Mouse (Mus musculus): ENCODE measurements around the gene Pex6. TPM values are rescaled to one million over a fixed set of nuclear protein-coding genes. Genes with fewer than 3 reads are reported as not detected.

Gene Pex6
- total and polyA plus RNA-seq, 3 experiments: 23.0 to 31.2 TPM; not detected in 1

DNA sequence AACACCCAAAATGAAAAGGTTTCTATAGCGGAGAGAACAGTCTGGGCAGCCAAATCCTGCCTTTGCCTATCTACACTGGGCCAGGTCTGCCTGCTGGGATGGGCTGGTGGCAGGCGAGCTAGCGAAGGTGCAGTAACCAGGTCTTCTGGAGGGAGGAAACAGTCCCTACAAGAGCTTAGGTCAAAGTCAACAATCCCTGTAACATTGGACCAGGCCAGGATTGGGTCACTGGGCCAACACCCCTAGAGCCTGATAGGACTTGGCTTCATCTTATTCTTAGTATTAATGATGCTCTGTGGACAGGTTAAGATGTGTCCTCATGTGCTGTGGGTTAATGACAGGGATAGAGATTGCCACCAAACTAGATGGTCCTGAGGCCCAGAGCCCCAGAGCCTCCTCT, 22.8 kb downstream of the Pex6 start:
- no peak overlapping the region for H3K27ac ChIP-seq (ENCODE audit: control insufficient read depth, low read depth, low read length)
- TF ChIP-seq GATA1 (IDR thresholded peaks at IDR 0.05; ENCODE audit: low read depth, low read length) (no peak), NELFE (IDR thresholded peaks at IDR 0.05; ENCODE audit: low read depth, low read length) (no peak), CHD1 (IDR thresholded peaks at IDR 0.05; ENCODE audit: low read depth, low read length) (no peak), SIN3A (IDR thresholded peaks at IDR 0.05; ENCODE audit: low read length) (no peak), EP300 (IDR thresholded peaks at IDR 0.05; ENCODE audit: low read depth in 1 of 2, low read length in 2 of 2) (no peak), TAL1 (IDR thresholded peaks at IDR 0.05; ENCODE audit: low read length) (no peak), ZNF384 (IDR thresholded peaks at IDR 0.05; ENCODE audit: low read depth, low read length) (no peak), HCFC1 (IDR thresholded peaks at IDR 0.05; ENCODE audit: low read depth, low read length) (no peak), POLR2AphosphoS5 (IDR thresholded peaks at IDR 0.05; ENCODE audit: borderline replicate concordance, low read depth, low read length) (no peak), KAT2A (conservative IDR thresholded peaks at IDR 0.05; ENCODE audit: low read depth, low read length) (no peak), SMC3 (IDR thresholded peaks at IDR 0.05; ENCODE audit: low read depth, low read length) (no peak), USF2 (IDR thresholded peaks at IDR 0.05; ENCODE audit: borderline replicate concordance in 1 of 2, insufficient read depth in 1 of 2, low read depth in 1 of 2, low read length in 2 of 2) (no peak), NRF1 (IDR thresholded peaks at IDR 0.05; ENCODE audit: insufficient read depth, low read depth, low read length, poor library complexity, severe bottlenecking) (no peak), TBP (IDR thresholded peaks at IDR 0.05; ENCODE audit: low read depth, low read length) (no peak), POLR2A (IDR thresholded peaks at IDR 0.05; ENCODE audit: control insufficient read depth in 1 of 2, insufficient read depth in 1 of 2, low read depth in 1 of 2, low read length in 2 of 2, poor library complexity in 1 of 2) (no peak), ZC3H11A (IDR thresholded peaks at IDR 0.05; ENCODE audit: low read depth, low read length) (no peak), MAFK (IDR thresholded peaks at IDR 0.05; ENCODE audit: borderline replicate concordance, low read depth, low read length) (no peak), MYC (IDR thresholded peaks at IDR 0.05; ENCODE audit: low read depth, low read length) (no peak), GABPA (IDR thresholded peaks at IDR 0.05; ENCODE audit: low read depth, low read length) (no peak)

DNA sequence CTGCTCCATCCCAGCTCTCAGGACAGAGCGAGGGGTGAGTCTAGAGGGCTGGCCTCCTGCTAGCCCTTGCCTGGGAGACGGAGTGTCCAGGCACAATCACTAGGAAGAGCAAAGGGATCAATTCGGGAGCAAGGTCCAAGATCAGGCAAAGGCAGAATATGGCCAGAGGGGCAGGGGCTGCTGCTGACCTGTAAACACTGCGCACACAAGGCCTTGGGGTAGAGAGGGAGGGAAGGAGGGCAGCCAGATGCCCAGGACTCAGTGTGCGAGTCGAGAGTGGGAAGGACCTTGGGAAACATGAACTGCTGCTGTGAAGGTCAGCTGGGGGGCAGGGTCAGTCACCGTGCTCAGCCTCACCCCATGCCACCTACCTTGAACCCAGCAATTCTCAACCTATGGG, 24.0 kb downstream of the Pex6 start:
- H3K9ac ChIP-seq (ENCODE audit: control insufficient read depth, low read depth, low read length, poor library complexity, severe bottlenecking): no peak overlapping the region
- H3K4me3 ChIP-seq (ENCODE audit: control insufficient read depth in 1 of 2, insufficient read depth in 1 of 2, low read depth in 2 of 2, low read length in 2 of 2): no peak overlapping the region
- no peaks in the 10 kb centered on the region for H3K4me1 ChIP-seq (ENCODE audit: control insufficient read depth in 1 of 2, insufficient read depth in 2 of 2, low read length in 2 of 2)
- no peak for DNase-seq (ENCODE audit: low read depth, low spot score)
- no peaks in the 10 kb centered on the region; a peak in 2 of 4 replicates for H3K36me3 ChIP-seq (ENCODE audit: control insufficient read depth in 1 of 2, insufficient read depth in 2 of 2, low read length in 2 of 2)
- H3K27ac ChIP-seq (ENCODE audit: control insufficient read depth, low read depth, low read length): no peak overlapping the region
- TF ChIP-seq RCOR1 (IDR thresholded peaks at IDR 0.05; ENCODE audit: low read depth, low read length) (no peak), POLR2AphosphoS2 (IDR thresholded peaks at IDR 0.05; ENCODE audit: low read length) (no peak), TCF12 (IDR thresholded peaks at IDR 0.05; ENCODE audit: low read depth, low read length) (no peak), ZC3H11A (IDR thresholded peaks at IDR 0.05; ENCODE audit: low read depth, low read length) (no peak), TBP (IDR thresholded peaks at IDR 0.05; ENCODE audit: low read depth, low read length) (no peak), NRF1 (IDR thresholded peaks at IDR 0.05; ENCODE audit: insufficient read depth, low read depth, low read length, poor library complexity, severe bottlenecking) (no peak), UBTF (IDR thresholded peaks at IDR 0.05; ENCODE audit: borderline replicate concordance, insufficient read depth, low read depth, low read length) (no peak), ZMIZ1 (IDR thresholded peaks at IDR 0.05; ENCODE audit: low read depth, low read length) (no peak), CHD2 (IDR thresholded peaks at IDR 0.05; ENCODE audit: low read length) (no peak), TAL1 (IDR thresholded peaks at IDR 0.05; ENCODE audit: low read length) (no peak), JUND (IDR thresholded peaks at IDR 0.05; ENCODE audit: low read depth, low read length) (no peak), RAD21 (IDR thresholded peaks at IDR 0.05; ENCODE audit: low read depth, low read length) (no peak), MYC (IDR thresholded peaks at IDR 0.05; ENCODE audit: low read depth, low read length) (no peak), EP300 (IDR thresholded peaks at IDR 0.05; ENCODE audit: low read depth in 1 of 2, low read length in 2 of 2) (no peak), MEF2A (IDR thresholded peaks at IDR 0.05; ENCODE audit: extremely low read depth, insufficient replicate concordance, low read depth, low read length, poor library complexity, severe bottlenecking) (no peak), MAZ (IDR thresholded peaks at IDR 0.05; ENCODE audit: low read depth, low read length) (no peak), GATA1 (IDR thresholded peaks at IDR 0.05; ENCODE audit: low read depth, low read length) (no peak), USF2 (IDR thresholded peaks at IDR 0.05; ENCODE audit: borderline replicate concordance in 1 of 2, insufficient read depth in 1 of 2, low read depth in 1 of 2, low read length in 2 of 2) (no peak), ETS1 (IDR thresholded peaks at IDR 0.05; ENCODE audit: low read depth, low read length) (no peak), ELF1 (IDR thresholded peaks at IDR 0.05; ENCODE audit: low read depth, low read length) (no peak)
- no peaks in the 10 kb centered on the region for H3K79me2 ChIP-seq (ENCODE audit: control insufficient read depth, insufficient read depth, low read length, poor library complexity)
- no peaks in the 10 kb centered on the region for H3K27me3 ChIP-seq (ENCODE audit: control insufficient read depth in 1 of 2, insufficient read depth in 2 of 2, low read length in 2 of 2)
- H3K9me3 ChIP-seq (replicated peaks; ENCODE audit: insufficient read depth, low read length): no peaks in the 10 kb centered on the region

More for the DNA sequence above, 22.8 kb downstream of the Pex6 start:
- Histone ChIP-seq H3K4me3 (ENCODE audit: control insufficient read depth in 1 of 2, insufficient read depth in 1 of 2, low read depth in 2 of 2, low read length in 2 of 2) (no peak overlapping the region), H3K36me3 (ENCODE audit: control insufficient read depth in 1 of 2, insufficient read depth in 2 of 2, low read length in 2 of 2) (no peaks in the 10 kb centered on the region; a peak in 2 of 4 replicates), H3K9me3 (replicated peaks; ENCODE audit: insufficient read depth, low read length) (no peaks in the 10 kb centered on the region), H3K27me3 (ENCODE audit: control insufficient read depth in 1 of 2, insufficient read depth in 2 of 2, low read length in 2 of 2) (no peaks in the 10 kb centered on the region), H3K79me2 (ENCODE audit: control insufficient read depth, insufficient read depth, low read length, poor library complexity) (no peaks in the 10 kb centered on the region), H3K4me1 (ENCODE audit: control insufficient read depth in 1 of 2, insufficient read depth in 2 of 2, low read length in 2 of 2) (no peaks in the 10 kb centered on the region), H3K9ac (ENCODE audit: control insufficient read depth, low read depth, low read length, poor library complexity, severe bottlenecking) (no peak overlapping the region)
- DNase-seq (ENCODE audit: low read depth, low spot score): no peak
